Mouse (Mus musculus): ENCODE data around the gene Dcaf5.

Gene Dcaf5

DNA sequence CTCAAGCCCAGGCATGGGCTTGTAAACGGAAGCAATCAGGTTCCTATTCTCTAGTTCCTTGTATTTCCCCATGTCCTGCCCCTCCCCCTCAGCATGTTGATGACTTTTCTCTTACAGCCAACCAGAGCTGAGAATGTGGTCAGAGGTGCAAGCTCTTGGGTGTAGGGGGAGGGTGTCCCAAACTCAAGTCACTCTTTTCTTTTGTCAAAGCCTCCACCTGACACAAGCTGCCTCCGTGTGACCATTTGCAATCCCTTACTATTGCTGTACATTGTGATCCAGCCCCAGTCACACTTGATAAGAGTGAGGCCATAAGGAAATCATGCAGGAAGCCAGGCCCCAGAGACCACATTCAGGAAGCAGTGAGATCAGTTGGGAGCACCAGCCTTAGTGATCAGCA is 104.8 kb downstream of the Dcaf5 start:
- no peak for DNase-seq

- no peak for DNase-seq
These were observed 105.6 kb downstream of the Dcaf5 start for GRCm38 (mm10) chr12:80330819-80331218.

GRCm38 (mm10) chr12:80329641-80330040 is 106.8 kb downstream of the Dcaf5 start:
- DNase-seq, result no peak

GRCm38 (mm10) chr12:80326047-80326446 is 110.4 kb downstream of the Dcaf5 start:
- DNase-seq, result no peak

DNA sequence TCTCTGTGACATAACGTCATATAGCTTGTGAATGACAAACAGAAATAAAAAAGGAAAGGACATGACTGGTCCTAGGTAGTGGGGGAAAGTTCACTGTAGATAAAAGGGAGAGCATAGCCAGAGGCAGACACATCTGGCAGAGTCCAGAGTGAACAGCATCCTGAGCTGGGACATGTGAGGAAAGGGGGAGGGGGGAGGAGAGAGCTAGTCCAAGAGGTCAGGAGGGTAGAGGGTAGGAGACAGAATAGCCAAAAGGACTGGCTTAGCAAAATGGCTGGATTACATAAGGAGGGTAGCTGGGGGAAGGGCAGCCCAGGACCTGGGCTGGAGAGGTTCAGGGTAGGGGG is 111.6 kb downstream of the Dcaf5 start:
- no peak for DNase-seq

DNA sequence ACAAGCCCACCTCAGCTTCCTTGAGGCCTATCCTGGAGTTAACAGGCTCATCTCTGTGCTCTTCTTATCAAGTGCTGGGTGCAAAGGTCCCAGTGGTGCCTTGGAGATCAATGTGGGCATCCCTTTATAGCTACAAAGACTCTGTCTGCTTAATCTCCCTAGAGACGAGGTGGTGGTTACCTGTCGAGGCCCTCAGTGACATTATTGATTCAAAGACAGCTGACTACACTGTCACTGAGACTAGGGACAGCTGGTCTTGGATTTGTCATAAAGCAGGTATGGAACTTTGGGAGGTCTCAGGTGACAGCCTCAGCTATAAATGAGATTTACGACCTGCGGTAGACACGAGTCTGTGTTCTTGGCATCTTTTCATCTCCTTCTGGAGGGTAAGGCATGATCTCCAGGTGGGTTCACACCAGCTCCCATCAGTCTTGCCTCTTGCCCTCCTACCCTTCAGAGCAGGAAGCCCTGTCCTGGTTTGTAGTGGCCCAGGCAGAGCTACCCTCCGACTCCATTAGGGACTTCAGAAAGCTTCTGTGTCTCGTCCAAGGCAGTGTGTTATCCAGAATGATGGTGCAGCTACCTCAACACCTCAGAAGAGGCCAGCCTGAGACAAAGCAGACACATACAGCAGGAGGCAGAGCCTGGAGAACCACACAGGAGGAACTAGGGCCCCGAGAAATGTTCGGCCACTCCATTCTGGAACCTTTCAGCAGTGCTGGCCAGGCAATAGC is 112.2 kb downstream of the Dcaf5 start:
- DNase-seq, result no peak

GRCm38 (mm10) chr12:80323371-80324050 is 112.9 kb downstream of the Dcaf5 start:
- no peak for DNase-seq

GRCm38 (mm10) chr12:80322494-80322893 is 113.9 kb downstream of the Dcaf5 start:
- DNase-seq, result no peak

GRCm38 (mm10) chr12:80319062-80319461 is 117.3 kb downstream of the Dcaf5 start:
- no peak for DNase-seq

DNA sequence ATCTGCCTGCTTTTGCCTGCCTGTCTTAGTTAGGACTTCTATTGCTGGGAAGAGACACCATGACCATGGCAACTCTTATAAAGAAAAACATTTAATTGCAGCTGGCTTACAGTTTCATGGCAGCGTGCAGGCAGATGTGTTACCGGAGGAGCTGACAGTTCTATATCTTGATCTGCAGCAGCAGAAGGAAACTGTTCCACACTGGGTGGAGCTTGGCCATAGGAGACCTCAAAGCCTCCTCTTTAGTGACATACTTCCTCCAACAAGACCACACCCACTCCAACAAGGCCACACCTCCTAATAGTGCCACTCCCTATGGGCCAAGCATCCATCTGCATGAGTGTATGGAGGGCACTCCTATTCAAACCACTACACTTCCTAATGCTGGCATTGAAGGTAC is 121.1 kb downstream of the Dcaf5 start:
- no peak for DNase-seq

DNA sequence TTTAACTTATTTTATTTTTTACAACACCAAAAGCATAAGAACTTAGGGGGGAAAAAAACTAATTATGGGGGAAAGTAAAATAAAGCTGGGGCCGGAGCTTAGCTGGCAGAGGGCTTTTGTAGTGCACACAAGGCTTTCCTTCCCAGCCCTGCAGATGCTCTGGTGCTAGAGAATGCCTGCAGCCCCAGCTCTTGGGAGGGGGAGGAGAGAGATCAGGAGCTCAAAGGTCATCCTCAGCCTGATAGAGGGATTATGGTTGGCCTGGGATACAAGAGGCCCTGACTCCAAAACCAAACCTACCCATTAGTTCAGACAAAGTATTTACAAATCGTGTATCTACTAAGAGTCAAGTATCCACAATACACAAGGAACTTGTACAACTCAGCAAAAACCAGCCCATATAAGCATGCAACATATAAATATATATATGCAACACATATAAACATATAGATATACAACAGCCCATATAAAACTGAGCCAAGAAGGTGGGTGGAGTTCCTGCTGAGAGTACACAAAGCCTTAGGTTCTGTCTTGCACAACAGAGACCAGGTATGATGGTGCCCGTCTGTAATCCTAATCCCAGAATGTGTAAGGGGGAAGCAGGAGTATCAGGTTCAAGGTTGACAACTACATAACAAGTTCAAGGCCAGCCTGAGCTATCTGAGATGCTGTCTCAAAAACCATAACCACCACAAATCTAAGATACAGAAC is 124.3 kb downstream of the Dcaf5 start:
- DNase-seq, result no peak

- no peak for DNase-seq
These were observed 128.8 kb downstream of the Dcaf5 start for GRCm38 (mm10) chr12:80307556-80307955.

DNA sequence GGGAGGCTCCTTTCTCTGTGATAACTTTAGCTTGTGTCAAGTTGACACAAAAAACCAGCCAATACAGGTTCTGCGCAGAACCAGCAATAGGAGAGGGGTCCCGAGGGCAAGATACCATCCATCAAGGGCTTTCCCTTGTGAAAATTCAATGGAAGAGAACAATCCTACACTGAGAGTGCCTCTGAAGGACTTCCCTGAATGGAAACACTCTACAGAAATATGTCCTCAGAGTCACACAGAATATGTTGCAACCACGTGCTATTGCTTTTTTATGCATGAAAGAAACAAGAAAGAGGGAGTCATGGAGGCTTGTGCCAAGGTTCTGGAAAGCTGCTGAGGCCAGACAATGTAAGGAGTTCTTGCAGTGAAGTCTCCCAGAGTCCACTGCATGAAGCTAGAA is 131.9 kb downstream of the Dcaf5 start:
- DNase-seq, result no peak

DNA sequence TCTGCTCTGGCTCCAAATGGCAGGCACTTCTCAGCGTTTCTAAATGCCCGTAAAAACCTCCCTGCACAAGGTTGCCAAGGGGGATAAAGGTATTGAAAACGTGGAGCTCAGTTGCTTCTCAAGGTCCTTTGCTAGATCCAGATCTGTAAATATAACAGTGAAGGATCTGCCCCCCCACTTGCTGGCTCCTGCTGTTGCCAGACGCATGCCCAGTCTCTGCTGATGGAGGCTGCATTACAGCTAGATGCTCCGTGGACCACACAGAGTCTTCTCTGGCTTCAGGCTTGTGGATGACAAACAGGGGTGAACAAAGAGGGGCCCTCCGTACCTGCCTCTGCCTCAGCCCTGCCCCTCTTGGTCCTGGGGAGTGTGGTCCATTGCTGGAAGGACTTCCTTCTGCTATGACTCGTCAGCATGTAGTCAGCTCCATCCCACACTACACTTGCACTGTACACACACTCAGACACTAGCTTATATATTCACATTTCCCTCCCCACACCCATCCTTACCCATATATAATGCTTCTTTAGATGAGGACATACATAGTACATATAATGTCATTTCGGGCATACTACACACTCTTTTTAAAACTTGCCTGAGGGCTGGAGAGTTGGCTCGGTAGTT is 135.5 kb downstream of the Dcaf5 start:
- DNase-seq, result no peak

GRCm38 (mm10) chr12:80298714-80299113 is 137.7 kb downstream of the Dcaf5 start:
- DNase-seq, result no peak

DNA sequence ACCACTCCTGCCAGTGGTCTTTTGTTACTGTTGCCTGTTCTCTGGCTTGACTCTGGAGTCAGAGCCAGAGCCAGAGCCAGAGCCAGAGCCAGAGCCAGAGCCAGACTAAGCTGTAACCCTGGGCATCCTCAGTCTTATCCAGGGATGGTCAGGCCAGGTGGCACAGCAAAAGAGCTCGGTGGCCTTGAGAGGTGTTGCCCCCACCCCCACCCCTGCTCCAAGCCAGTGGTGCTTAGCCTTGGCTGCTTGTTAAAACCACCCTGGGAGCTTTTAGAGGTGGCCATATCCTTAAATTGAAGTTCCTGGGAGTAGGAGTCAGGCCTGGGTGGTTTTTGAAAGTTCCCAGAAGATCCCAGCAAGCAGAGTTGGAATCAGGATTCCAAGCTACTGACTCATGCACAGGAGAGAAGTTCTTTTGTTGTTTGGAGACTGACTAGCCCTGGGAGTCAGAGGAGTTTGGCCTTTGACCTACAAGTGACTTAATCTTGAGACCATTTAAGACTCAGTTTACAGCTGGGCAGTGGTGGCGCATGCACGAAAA is 144.4 kb downstream of the Dcaf5 start:
- no peak for DNase-seq

- no peak for DNase-seq
These were observed 145.4 kb downstream of the Dcaf5 start for GRCm38 (mm10) chr12:80290964-80291363.

DNA sequence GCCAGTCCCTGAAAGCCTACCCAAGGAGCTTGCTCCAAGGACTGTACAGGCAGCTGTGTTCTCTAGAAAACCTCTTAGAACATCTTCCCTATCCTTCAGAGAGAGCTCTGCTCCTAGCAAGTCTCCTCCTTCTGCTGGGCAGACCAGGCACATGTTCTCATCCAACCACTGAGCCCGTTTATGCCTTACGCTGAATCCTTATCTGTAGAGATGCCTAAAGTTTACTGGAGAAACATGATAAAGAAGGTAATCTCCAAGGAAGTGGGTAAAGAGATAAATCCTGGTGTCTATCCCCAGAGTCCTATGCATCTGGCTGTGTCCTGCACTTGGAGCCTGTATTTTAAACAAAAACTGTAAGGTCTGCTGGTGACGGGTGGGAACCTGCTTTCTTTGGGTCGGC is 145.9 kb downstream of the Dcaf5 start:
- DNase-seq, result no peak

DNA sequence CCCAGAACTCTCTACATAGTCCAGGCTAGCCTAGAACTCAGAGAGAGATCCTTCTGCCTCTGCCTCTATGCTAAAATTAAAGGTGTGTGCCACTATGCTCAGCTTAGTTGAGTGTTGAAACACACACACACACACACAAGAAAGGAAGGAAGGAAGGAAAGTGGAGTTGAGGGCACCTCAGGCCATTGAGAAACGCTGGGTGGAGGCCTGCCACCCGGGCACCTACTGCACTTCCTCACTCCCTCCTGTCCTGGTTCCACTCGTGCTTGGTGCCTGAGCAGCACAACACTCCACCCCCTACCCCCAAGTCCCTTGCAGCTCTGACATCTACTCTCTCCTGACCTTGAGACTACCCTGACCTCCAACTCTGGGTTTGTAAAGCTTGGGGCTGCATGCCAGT is 146.7 kb downstream of the Dcaf5 start:
- no peak for DNase-seq

DNA sequence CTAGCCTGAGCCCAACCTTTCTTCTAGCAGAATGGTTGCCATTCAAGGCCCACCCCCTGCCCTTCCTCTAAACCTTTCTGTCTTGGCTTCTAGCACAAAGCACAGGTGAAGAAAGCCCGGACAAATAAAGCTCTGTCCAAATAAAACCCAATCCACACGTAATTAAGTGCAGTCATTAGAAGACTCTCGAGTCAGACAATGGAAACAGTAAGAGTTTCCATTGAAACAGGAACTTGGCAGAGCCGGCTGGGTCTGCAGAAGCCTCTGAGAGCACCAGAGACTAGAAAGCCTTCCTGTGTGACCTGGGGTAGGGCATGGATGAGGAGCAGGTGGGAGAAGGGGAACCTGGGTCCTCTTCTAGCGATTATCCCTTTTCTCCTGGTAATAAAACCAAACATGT is 150.5 kb downstream of the Dcaf5 start:
- no peak for DNase-seq

All from cerebellum, adult 18-20 months (tissue).